Mouse (Mus musculus): ENCODE measurements around the gene Cdip1.
"Not testable (repeated sequence)": the region's sequence is repeated elsewhere in the genome, so short reads cannot be mapped to it uniquely, and the experiment has no call there.

Gene Cdip1

GRCm38 (mm10) chr16:4789810-4790559 lies at the start of gene Cdip1:
TSS of gene Cdip1 (minus strand) at chr16:4790292.
- peak; percentile 92 for DNase-seq (ENCODE audit: low spot score)

- DNase-seq (ENCODE audit: low spot score), result no peak
Observed at GRCm38 (mm10) chr16:4839552-4839951, 49.5 kb upstream of the Cdip1 start.

GRCm38 (mm10) chr16:4837631-4838030 lies 47.5 kb upstream of the Cdip1 start:
- no peak for DNase-seq (ENCODE audit: low spot score)

GRCm38 (mm10) chr16:4835191-4835590 lies 45.1 kb upstream of the Cdip1 start, which contains the start of gene 4930562C15Rik:
TSS of gene 4930562C15Rik (plus strand) at chr16:4835416.
- no peak for DNase-seq (ENCODE audit: low spot score)

GRCm38 (mm10) chr16:4833858-4834257 lies 43.8 kb upstream of the Cdip1 start:
- DNase-seq (ENCODE audit: low spot score), result no peak

- DNase-seq (ENCODE audit: low spot score), result no peak
Observed at GRCm38 (mm10) chr16:4831650-4832419, 41.7 kb upstream of the Cdip1 start.

GRCm38 (mm10) chr16:4829271-4829900 lies 39.3 kb upstream of the Cdip1 start:
- no peak for DNase-seq (ENCODE audit: low spot score)

GRCm38 (mm10) chr16:4827639-4828038 lies 37.5 kb upstream of the Cdip1 start:
- no peak for DNase-seq (ENCODE audit: low spot score)

- not testable (repeated sequence) for DNase-seq (ENCODE audit: low spot score)
Observed at GRCm38 (mm10) chr16:4824466-4824865, 34.4 kb upstream of the Cdip1 start.

GRCm38 (mm10) chr16:4818349-4818748 lies 28.3 kb upstream of the Cdip1 start:
- no peak for DNase-seq (ENCODE audit: low spot score)

GRCm38 (mm10) chr16:4796631-4797030 lies 6.5 kb upstream of the Cdip1 start:
- no peak for DNase-seq (ENCODE audit: low spot score)

GRCm38 (mm10) chr16:4791332-4791731 lies 1.2 kb upstream of the Cdip1 start:
- no peak for DNase-seq (ENCODE audit: low spot score)

- no peak for DNase-seq (ENCODE audit: low spot score)
Observed at GRCm38 (mm10) chr16:4789311-4789768, 752 bp downstream of the Cdip1 start.

GRCm38 (mm10) chr16:4788176-4788575 lies 1.9 kb downstream of the Cdip1 start:
- DNase-seq (ENCODE audit: low spot score), result no peak

GRCm38 (mm10) chr16:4785706-4786105 lies 4.4 kb downstream of the Cdip1 start:
- no peak for DNase-seq (ENCODE audit: low spot score)

GRCm38 (mm10) chr16:4782515-4782914 lies 7.6 kb downstream of the Cdip1 start:
- no peak for DNase-seq (ENCODE audit: low spot score)

- DNase-seq (ENCODE audit: low spot score), result peak; percentile 56
Observed at GRCm38 (mm10) chr16:4781524-4782196, 8.4 kb downstream of the Cdip1 start.

- no peak for DNase-seq (ENCODE audit: low spot score)
Observed at GRCm38 (mm10) chr16:4778940-4779339, 11.2 kb downstream of the Cdip1 start.

- no peak for DNase-seq (ENCODE audit: low spot score)
Observed at GRCm38 (mm10) chr16:4777905-4778609, 12.0 kb downstream of the Cdip1 start.

- DNase-seq (ENCODE audit: low spot score), result no peak
Observed at GRCm38 (mm10) chr16:4777171-4777904, 12.8 kb downstream of the Cdip1 start.

Measured in urinary bladder, postnatal 14 days (tissue).